Mouse (Mus musculus) fibroblast of lung, adult 2 months (primary cell): ENCODE results near the gene Gm10486.
"Not testable (repeated sequence)": the region's sequence is repeated elsewhere in the genome, so short reads cannot be mapped to it uniquely, and the experiment has no call there.

ENCODE experiments used
- DNase-seq: peaks from one replicate; pipeline ENCODE4 v3.0.0-alpha.2; 2011; ENCODE audit warnings: low read depth

Gene Gm10486

DNA sequence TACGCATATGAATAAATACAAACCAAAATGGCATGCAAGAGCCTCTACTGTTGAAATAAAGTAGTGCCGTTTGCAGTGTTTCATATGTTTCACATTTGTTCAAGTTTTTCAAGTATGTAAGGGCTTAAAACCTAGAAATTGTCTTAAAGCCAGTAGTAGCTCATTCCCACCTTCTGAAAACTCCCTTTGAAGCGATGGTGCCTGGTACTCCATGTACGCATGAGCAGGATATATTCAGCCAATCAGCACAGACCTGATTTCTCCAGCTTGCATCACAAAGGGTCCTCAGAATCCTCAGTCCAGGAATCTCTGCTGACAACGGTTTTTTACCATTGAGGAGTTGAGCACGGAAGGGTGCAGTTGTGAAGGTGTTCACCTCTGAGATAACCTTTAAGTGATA lies at the start of gene Gm10486:
Gene Gm10486, plus strand, starts transcription at position 301 of the 400 bp plus-strand sequence.
- DNase-seq, result not testable (repeated sequence)
